Mouse (Mus musculus) layer of hippocampus, adult 9-11 months (tissue): ENCODE data around the gene Csrp2.
A peak's percentile ranks its signal among the peaks of the same experiment; 100 is the strongest.

Source experiments
- DNase-seq: peaks from one replicate; pipeline ENCODE4 v3.0.0; 2022

Gene Csrp2

DNA sequence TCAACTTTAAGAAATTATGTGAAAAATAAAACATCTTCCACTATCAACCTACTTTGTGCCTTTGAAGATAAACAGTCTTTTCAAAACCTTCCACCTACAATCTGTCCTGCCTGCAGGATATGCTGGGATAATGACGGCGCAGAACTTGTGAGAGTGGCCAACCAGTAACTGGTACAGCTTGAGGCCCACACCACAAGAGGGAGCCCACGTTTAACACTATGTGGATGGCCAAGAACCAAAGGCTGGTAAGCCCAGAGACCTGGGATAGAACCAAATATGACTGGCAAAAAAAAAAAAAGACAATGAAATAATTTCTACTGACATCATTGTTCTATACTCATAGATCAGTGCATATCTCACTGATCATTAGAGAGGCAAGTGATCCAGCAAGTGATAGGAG is 54.9 kb downstream of the Csrp2 start:
- peak; percentile 41 for DNase-seq

DNA sequence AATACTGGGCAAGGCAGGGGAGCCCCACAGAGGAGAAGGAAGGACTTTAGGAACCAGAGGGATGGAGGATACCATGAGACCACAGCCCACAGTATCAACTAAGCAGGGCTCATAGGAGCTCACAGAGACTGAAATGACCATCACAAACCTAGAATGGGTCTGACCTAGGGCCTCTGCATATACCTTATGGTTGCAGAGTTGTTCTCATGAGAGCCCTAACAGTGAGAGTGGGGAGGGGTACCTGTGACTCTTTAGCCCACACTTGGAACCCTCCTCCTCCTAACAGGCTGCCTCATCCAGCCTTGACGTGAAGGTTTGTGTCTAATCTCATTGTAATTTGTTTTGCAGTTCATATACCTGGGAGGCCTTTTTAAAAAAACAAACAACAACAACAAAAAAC is 55.3 kb downstream of the Csrp2 start:
- no peak for DNase-seq

DNA sequence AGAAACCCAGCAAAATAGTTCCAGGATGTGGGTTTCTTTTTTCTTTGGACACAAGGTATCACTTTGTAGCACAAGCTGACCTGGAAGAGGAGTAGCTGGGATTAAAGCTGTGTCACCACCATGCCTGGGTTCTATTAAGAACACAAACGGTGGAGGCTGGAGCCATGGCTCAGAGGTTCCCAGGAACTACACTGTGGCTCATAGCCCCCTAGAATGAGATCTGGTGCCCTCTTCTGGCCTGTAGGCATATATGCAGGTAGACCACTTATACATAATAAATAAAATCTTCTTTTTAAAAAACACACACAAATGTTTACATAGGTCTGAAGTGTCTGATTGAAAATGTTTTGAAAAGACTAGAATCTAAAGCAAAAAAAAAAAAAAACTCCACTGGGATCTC is 56.5 kb downstream of the Csrp2 start:
- DNase-seq = no peak

DNA sequence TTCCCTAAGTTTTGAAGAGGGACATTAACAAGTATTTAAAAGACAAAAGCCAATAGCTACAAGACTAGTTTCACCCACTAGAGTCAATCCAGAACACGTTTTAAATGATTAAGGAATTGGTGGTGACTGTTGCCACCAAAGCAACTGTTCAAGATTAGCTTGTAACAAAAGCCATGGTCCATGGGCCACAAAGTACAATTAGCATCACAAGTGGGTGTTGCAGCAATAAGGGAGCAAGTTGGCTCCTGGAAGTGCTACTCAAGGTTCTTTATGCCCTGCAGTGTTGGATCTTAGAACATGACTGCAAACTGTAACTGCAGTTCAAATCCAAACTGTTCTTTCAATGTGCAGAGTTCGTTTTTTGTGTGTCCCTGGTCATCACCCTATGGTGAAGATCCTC is 57.8 kb downstream of the Csrp2 start:
- DNase-seq = no peak

DNA sequence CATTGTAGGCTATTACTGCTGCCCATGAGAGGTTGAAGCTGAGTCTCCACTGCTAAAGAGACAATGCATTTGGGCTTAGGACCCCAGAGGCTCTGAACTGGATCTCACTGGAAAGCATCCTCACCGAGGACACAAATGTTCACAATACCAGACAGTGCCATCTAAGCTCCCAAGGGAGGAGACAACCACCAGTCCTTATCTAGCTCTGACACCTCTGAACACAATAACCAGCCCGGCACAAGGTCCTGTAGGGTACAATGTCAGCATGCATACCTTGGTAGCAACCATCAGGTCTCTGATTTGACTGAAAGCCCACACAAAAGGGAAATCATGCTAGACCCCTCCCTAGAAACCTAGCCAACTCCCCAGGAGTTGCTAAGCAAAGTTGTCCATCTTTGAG is 59.8 kb downstream of the Csrp2 start:
- no peak for DNase-seq

DNA sequence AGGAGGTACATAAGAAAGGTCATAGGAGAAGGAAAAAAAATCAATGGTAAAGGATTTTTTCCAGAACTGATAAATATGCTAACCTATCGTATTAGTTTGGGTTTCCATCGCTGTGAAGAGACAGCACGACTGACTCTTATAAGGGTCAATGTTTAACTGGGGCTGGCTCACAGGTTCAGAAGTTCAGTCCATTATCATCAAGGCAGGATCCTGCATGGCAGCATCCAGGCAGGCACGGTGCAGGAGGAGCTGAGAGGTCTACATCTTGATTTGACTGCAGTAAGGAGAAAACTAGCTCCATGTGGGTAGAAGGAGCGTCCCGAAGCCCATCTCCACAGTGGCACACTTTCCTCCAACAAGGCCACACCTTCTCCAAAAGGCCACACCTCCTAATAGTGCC is 60.9 kb downstream of the Csrp2 start:
- DNase-seq = no peak

DNA sequence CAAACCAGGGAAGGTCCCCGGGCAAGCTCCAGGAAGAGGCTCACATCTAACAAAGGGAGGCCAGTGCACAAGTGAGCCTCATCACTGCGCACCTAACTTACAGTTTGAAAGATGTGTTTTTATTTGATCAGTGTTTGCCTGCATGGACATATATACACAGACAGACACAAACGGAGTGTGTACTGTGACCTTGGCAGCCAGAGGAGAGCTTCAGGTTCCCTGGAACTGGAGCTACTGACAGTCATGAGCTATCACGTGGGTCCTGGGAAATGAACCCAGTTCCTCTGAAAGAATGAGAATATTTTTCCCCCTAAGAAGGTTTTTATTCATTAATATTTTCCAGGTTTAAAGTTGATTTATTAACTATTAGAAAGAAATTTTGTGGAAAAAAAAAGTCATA is 63.2 kb downstream of the Csrp2 start:
- no peak for DNase-seq

DNA sequence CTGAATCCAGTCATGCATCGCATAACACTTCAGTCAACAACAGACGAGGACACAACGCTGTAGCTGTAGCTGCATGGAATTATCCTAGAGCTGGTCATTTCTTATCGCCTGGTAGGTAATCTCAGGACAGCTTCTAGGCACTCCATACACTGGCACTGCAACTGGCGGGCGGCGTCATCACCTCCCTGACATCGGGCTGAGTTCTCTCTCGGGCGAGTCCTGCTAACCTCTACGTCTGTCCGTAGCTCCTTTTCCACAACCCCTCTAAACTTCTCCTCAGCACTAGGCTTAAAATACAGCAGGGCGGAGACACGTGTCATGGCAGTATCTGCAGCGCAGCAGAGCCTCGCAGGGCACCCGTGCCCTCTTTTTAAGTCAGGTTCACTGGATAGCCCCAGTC is 67.1 kb downstream of the Csrp2 start:
- DNase-seq = no peak
